Mouse (Mus musculus): ENCODE measurements around the gene Emc9.
A peak's percentile ranks its signal among the peaks of the same experiment; 100 is the strongest.

The Emc9 gene

DNA sequence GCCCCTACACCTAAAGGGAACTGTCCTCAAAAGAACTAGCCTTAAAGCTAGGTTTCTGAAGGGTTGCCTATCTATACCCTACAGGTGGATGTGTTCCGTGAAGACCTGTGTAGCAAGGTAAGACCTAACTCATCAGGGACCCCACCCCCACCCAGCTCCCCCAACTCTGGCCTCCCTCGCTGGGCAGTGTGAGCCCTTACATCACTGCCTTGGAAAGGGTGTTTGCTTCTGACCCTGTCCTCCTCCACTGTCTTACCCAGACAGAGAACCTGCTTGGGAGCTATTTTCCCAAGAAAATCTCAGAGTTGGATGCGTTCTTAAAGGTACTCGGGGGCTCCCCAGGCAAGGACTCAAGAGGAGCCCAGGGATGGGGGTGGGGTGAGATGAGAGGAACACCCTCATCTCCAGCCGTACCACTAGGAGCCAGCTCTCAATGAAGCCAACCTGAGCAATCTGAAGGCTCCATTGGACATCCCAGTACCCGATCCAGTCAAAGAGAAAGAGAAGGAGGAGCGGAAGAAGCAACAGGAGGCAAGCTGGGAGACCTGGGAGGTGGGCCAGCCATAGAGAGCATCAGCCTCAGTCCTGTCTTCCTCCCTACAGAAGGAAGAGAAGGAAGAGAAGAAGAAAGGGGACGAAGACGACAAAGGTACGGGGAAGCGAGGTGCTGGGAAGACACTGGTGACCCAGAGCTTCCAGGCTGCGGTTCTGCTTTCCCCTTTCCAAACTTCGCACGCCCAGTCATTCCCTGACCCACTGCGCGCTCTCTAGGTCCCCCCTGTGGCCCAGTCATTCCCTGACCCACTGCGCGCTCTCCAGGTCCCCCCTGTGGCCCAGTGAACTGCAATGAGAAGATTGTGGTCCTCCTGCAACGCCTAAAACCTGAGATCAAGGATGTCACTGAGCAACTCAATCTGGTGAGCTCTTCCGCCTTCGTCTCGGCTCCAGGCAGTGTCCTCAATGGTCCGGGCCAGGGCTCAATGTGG lies 5.3 kb downstream of the Emc9 start:
- DNase-seq (ENCODE audit: low read depth, low spot score) = no peak
- Histone ChIP-seq H3K27me3 (ENCODE audit: control insufficient read depth, insufficient read depth, low read length, poor library complexity, severe bottlenecking) (no peaks in the 10 kb centered on the region), H3K36me3 (ENCODE audit: control insufficient read depth, insufficient read depth, low read length, poor library complexity, severe bottlenecking) (peaks cover 3% of the 10 kb centered on the region)

GRCm38 (mm10) chr14:55578668-55579269 lies 6.3 kb downstream of the Emc9 start:
- Histone ChIP-seq H3K36me3 (ENCODE audit: control insufficient read depth, insufficient read depth, low read length, poor library complexity, severe bottlenecking) (peaks cover 3% of the 10 kb centered on the region), H3K27me3 (ENCODE audit: control insufficient read depth, insufficient read depth, low read length, poor library complexity, severe bottlenecking) (no peaks in the 10 kb centered on the region)
- DNase-seq (ENCODE audit: low read depth, low spot score) = peak; percentile 73

DNA sequence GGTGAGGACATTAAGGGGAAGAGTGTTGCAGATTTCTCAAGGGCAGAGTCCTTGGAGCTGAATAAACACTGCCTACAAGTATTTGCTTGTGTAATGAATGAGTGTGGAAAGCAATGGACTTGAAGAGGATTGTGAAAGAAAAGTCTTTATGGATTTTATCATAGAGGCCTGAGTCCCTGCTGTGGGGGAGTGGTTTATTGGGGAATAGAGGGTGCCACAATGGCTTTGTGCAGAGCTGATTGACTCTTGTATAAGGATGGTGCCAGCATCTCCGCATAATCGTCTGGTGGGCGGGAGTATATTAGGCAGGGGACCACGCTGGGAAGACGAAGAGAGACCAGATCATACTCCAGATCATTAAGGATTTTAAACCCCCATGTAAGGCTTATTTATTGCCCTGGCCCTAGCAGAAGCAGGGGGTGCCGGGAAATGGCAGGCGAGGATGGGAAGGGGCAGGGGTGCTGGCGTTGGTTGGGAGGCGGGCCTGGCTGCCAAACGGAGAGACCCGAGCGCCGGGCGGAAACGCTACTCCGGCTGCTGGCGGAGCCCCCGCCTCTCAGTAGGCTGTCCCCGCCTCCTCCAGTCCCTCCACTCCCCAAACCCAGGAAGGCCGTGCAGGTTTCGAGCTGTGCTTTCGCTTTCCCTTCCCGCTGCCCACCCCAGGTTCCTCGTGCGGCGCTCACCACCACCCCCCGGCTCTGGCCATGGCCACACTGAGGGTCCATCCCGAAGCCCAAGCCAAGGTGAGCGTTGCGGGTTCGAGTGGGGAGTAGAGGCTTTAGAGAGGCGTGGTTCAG lies 7.0 kb downstream of the Emc9 start, which contains the start of gene Psme1:
Gene Psme1, plus strand, starts transcription at position 253 of the 797 bp plus-strand sequence.
- Histone ChIP-seq H3K27me3 (ENCODE audit: control insufficient read depth, insufficient read depth, low read length, poor library complexity, severe bottlenecking) (no peaks in the 10 kb centered on the region), H3K36me3 (ENCODE audit: control insufficient read depth, insufficient read depth, low read length, poor library complexity, severe bottlenecking) (peaks cover 3% of the 10 kb centered on the region)
- DNase-seq (ENCODE audit: low read depth, low spot score) = peak; percentile 81

- peak; percentile 25 for DNase-seq (ENCODE audit: low read depth, low spot score)
- H3K36me3 ChIP-seq (ENCODE audit: control insufficient read depth, insufficient read depth, low read length, poor library complexity, severe bottlenecking) = peaks cover 3% of the 10 kb centered on the region
- H3K27me3 ChIP-seq (ENCODE audit: control insufficient read depth, insufficient read depth, low read length, poor library complexity, severe bottlenecking) = no peaks in the 10 kb centered on the region
Observed at GRCm38 (mm10) chr14:55576376-55576775, 8.7 kb downstream of the Emc9 start.

GRCm38 (mm10) chr14:55575711-55576110 lies 9.4 kb downstream of the Emc9 start:
- H3K36me3 ChIP-seq (ENCODE audit: control insufficient read depth, insufficient read depth, low read length, poor library complexity, severe bottlenecking) = peaks cover 4% of the 10 kb centered on the region
- no peak for DNase-seq (ENCODE audit: low read depth, low spot score)
- H3K27me3 ChIP-seq (ENCODE audit: control insufficient read depth, insufficient read depth, low read length, poor library complexity, severe bottlenecking) = no peaks in the 10 kb centered on the region

DNA sequence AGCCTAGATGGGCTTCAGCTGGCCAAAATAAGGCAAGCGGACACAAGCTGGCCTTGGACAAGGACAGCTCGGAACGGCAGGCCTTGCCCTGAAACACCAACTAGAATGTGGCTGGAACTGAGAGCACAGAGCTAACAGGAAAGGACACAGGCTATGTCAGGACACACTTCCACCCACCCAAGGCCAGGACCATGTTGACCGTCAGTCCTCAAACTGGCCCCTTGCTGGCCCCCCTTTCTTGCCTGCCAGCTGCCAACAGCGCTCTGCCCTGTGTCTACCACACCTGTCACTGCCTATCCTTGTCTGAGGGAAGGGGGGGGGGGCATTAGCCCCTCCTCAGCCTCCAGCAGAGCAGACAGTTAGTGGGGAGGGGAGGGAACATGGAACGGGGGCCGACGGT lies 9.8 kb downstream of the Emc9 start, which contains the start of gene Fitm1:
Gene Fitm1, plus strand, starts transcription at position 316 of the 400 bp plus-strand sequence.
- no peak for DNase-seq (ENCODE audit: low read depth, low spot score)
- H3K27me3 ChIP-seq (ENCODE audit: control insufficient read depth, insufficient read depth, low read length, poor library complexity, severe bottlenecking) = no peaks in the 10 kb centered on the region
- peaks cover 8% of the 10 kb centered on the region; the same call in 1 of the 2 replicates for H3K36me3 ChIP-seq (ENCODE audit: control insufficient read depth, insufficient read depth, low read length, poor library complexity, severe bottlenecking)

DNA sequence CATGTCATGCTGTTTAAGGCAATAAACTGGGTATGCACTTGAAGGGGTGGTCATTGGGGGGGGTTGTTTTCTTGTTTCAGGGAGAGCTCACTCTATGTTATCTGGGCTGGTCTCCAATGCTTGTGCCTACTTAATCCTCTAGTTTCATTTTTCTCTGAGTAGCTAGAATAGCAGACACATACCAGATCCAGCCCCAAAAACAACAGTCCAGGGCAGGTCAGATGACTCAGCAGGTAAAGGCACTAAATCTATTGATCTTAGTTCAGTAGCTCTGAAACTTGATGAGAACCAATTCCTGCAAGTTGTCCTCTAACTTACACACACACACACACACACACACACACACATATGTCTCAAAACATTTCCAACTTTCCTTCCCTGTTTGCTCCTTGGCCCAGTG lies 13.3 kb downstream of the Emc9 start:
- Histone ChIP-seq H3K27me3 (ENCODE audit: control insufficient read depth, insufficient read depth, low read length, poor library complexity, severe bottlenecking) (no peaks in the 10 kb centered on the region), H3K36me3 (ENCODE audit: control insufficient read depth, insufficient read depth, low read length, poor library complexity, severe bottlenecking) (peaks cover 8% of the 10 kb centered on the region; the same call in 1 of the 2 replicates)
- DNase-seq (ENCODE audit: low read depth, low spot score) = no peak

DNA sequence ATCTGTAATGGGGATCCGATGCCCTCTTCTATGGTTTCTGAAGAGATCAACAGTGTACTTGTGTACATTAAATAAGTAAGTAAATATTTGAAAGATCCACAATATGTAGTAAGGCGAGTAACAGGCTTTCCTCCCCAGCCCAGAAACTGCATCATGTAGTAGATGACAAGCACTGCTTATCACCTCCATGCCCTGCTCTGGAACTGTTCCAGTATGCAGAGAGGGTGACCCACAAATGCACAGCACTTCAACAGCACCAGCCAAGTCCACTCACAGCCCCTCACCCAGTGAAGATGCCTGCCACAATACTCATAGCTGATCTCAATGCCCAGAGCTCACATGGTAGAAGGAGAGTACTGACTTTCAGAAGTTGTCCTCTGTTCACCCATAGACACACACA lies 14.5 kb downstream of the Emc9 start:
- H3K27me3 ChIP-seq (ENCODE audit: control insufficient read depth, insufficient read depth, low read length, poor library complexity, severe bottlenecking) = no peaks in the 10 kb centered on the region
- DNase-seq (ENCODE audit: low read depth, low spot score) = no peak
- peaks cover 8% of the 10 kb centered on the region; the same call in 1 of the 2 replicates for H3K36me3 ChIP-seq (ENCODE audit: control insufficient read depth, insufficient read depth, low read length, poor library complexity, severe bottlenecking)

DNA sequence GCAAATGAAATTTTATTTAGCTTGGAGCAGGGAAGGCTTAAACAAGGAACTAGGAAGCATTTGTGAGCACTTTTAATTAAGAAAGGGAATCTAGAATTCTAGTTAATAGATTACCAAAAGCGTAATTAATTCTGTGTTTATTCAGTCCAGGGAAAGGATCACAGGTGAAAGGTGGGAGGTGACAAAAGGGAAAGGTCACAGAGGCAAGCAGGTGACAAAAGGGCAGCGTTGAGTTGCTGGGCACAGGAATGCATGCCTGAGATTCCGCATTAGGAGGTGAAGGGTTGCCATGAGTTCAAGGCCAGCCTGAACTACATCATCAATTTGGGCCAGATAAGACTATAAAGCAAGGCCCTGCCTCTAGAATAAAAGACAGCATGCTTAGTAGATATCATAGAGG lies 17.6 kb downstream of the Emc9 start:
- Histone ChIP-seq H3K36me3 (ENCODE audit: control insufficient read depth, insufficient read depth, low read length, poor library complexity, severe bottlenecking) (peaks cover 22% of the 10 kb centered on the region), H3K27me3 (ENCODE audit: control insufficient read depth, insufficient read depth, low read length, poor library complexity, severe bottlenecking) (no peaks in the 10 kb centered on the region)
- DNase-seq (ENCODE audit: low read depth, low spot score) = no peak

DNA sequence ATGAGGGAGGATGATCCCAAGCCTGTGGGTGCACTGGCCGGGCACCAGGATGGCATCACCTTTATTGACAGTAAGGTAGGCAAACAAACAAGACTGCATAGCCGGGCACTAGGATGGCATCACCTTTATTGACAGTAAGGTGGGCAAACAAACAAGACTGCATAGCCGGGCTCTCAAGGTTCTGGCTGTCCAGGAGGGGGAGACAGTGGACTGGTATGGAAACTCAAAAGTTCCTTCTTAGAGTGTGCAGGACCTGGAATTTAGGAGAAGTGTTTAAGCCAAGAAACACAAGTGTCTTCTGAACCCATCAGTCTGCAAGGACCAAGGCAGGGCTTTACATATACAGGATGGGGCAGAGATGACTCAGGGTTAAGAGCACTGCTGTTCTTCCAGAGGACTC lies 19.4 kb downstream of the Emc9 start:
- peaks cover 21% of the 10 kb centered on the region for H3K36me3 ChIP-seq (ENCODE audit: control insufficient read depth, insufficient read depth, low read length, poor library complexity, severe bottlenecking)
- DNase-seq (ENCODE audit: low read depth, low spot score) = no peak
- H3K27me3 ChIP-seq (ENCODE audit: control insufficient read depth, insufficient read depth, low read length, poor library complexity, severe bottlenecking) = no peaks in the 10 kb centered on the region

- no peak for DNase-seq (ENCODE audit: low read depth, low spot score)
Observed at GRCm38 (mm10) chr14:55563249-55563648, 21.9 kb downstream of the Emc9 start.

GRCm38 (mm10) chr14:55561860-55562259 lies 23.2 kb downstream of the Emc9 start:
- DNase-seq (ENCODE audit: low read depth, low spot score) = no peak
- Histone ChIP-seq H3K36me3 (ENCODE audit: control insufficient read depth, insufficient read depth, low read length, poor library complexity, severe bottlenecking) (peaks cover 13% of the 10 kb centered on the region), H3K27me3 (ENCODE audit: control insufficient read depth, insufficient read depth, low read length, poor library complexity, severe bottlenecking) (no peaks in the 10 kb centered on the region; the same call in 1 of the 2 replicates)

More at GRCm38 (mm10) chr14:55563249-55563648, 21.9 kb downstream of the Emc9 start:
- Histone ChIP-seq H3K36me3 (ENCODE audit: control insufficient read depth, insufficient read depth, low read length, poor library complexity, severe bottlenecking) (peaks cover 13% of the 10 kb centered on the region), H3K27me3 (ENCODE audit: control insufficient read depth, insufficient read depth, low read length, poor library complexity, severe bottlenecking) (no peaks in the 10 kb centered on the region; the same call in 1 of the 2 replicates)

DNA sequence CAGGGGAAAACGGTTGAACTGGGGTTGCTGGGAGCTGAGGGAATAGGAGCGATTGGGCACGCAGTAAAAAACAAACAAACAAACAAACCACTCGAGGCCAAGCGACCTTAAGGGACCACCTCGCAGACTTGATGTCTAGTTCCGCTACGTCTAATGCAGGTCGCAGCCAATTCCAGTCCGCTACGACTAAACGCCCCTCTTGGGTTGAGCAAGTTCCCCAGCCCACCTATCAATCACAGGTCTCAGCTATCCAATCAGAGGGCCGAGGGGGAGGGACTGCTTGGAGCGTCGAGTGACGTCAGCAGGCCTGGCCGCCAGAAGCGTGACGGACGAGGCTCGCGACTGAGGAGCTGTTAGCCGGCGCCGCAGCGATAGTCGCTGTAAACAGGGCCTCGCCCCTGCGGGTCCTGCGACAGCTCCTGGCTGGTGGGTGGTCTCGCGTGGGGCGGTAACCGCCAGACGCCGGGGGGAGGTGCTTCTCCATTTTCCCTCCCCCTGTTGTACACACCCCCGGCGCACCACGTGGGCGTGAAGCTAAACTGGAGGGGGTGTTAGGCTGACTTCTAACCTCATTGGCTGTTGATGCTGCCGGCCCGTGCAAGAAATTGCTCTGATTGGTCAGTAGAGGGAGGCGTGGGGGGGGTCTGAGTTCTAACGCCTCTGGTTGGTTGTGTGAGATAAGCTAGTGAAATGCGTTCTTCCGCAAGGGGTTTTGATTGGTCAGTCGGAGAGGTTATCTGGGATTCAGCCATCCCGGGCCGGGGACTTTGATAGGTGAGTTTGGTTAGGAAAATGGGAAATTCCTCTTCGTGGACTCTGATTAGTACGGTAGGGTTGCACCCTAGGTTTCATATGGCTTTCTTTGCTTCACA lies 24.7 kb downstream of the Emc9 start, which contains the start of gene A730061H03Rik:
Gene A730061H03Rik, minus strand, starts transcription at position 205 of the 872 bp plus-strand sequence.
- Histone ChIP-seq H3K36me3 (ENCODE audit: control insufficient read depth, insufficient read depth, low read length, poor library complexity, severe bottlenecking) (peaks cover 13% of the 10 kb centered on the region), H3K27me3 (ENCODE audit: control insufficient read depth, insufficient read depth, low read length, poor library complexity, severe bottlenecking) (no peaks in the 10 kb centered on the region; the same call in 1 of the 2 replicates)
- DNase-seq (ENCODE audit: low read depth, low spot score) = peak; percentile 99

Data from splenic B cell, adult 2 months (primary cell).